8 mouse cellular contexts compared by ENCODE assay signal in the genomic region with DNA sequence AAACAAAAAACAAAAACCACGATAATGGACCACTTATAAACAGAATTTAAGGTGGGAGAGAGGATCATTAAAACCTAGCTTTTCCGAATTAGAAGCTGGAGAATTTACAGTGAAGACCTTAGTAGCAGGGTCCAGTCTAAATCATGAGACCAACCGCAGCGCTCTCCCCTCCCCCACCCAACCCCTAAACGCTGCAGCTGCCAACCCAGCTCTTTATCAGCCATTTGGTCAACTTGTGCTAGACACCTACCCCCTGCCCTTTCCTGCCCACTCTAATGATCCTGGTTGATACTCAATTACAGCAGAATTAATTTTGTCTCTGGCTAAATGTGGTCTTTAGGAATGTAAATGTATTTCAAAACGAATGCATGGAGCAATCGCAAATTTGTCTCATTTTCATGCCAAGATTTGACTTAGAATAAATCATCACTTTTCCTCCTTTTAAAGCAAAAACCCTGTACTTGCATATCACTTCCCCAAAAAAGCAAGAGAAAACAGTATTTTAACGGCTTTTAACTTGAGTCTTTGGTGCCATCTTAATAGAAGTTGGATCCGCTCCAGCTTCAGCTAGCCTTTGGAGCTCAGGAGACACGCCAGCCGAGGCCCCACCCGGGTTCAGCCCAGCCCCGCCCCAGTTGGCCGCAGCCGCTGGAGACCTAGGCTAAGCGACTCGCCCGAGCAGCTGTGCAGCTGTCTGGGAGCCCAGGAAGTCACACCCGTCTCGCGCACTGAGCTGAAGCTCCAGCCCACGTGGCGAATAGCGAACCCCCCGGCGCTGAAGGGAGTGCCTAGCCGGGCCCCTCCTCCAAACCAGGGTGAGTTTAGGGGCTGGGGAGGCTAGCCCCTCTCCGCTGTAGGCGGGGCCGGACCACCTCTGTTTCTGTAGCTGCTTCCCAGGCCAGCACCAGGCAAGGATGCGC. TPM values are rescaled to one million over a fixed set of nuclear protein-coding genes. Genes with fewer than 3 reads are reported as not detected.
DNase-seq lines count a peak whose midpoint lies in the region.

No protein-coding gene starts in this region.

- H3K27me3 ChIP-seq in hindbrain, embryonic 10.5 days (ENCODE audit: insufficient read depth, poor library complexity, severe bottlenecking): no peaks in the 10 kb centered on the region

- H3K4me1 ChIP-seq in hindbrain, embryonic 10.5 days (replicated peaks): peaks cover 36% of the 10 kb centered on the region

- H3K9me3 ChIP-seq in hindbrain, embryonic 10.5 days: no peaks in the 10 kb centered on the region

- 2% methylated on average over 31 of the region's 31 CpGs for WGBS in hindbrain, embryonic 10.5 days

- H3K4me3 ChIP-seq in hindbrain, embryonic 10.5 days: peak overlapping the region; percentile 73

- H3K36me3 ChIP-seq in hindbrain, embryonic 10.5 days: no peaks in the 10 kb centered on the region

- H3K27ac ChIP-seq in hindbrain, embryonic 10.5 days: peak overlapping the region; percentile 92

- peak; percentile 89 for DNase-seq in NIH3T3 (ENCODE audit: low read depth)
- DNase-seq in cerebellum, postnatal 10 days: peak; percentile 77 to 81
- DNase-seq in frontal cortex, adult 2 months (ENCODE audit: extremely low spot score in 1 of 2, low spot score in 1 of 2): peak; percentile 35 to 61
- peak; percentile 84 for DNase-seq in hindbrain, embryonic 10.5 days (ENCODE audit: low spot score)
- peak; percentile 52 to 54 for DNase-seq in layer of hippocampus, postnatal 14 days (ENCODE audit: low spot score in 2 of 2)
- DNase-seq in lung, postnatal 25 days (ENCODE audit: low spot score): peak; percentile 72
- peak; percentile 82 for DNase-seq in ovary, postnatal 36 days (ENCODE audit: low spot score)
- peak; percentile 50 to 60 for DNase-seq in thymus, postnatal 36 days

RNA-seq across cellular contexts. Expression of gene Vcan, which starts 3.3 kb away (rescaled TPM):
- 10.9 and 18.4 TPM in 2 replicates for polyA plus RNA-seq in frontal cortex, adult 2 months (2012; rRNA removed)
- 42.4 and 44.6 TPM in 2 replicates for polyA plus RNA-seq in hindbrain, embryonic 10.5 days (2016; fragmentation: Nextera tagmentation; extraction: Ambion mirVana)
- total RNA-seq in layer of hippocampus, postnatal 14 days (2021): 10 to 100 TPM; 34.6 to 39.0 TPM

Comparison
In these comparisons a context has a peak if more than half of its experiments do, and no peak if none do; other contexts are left out.
1. Peak in every context shown above with its lines: DNase-seq, H3K4me3 ChIP-seq and H3K27ac ChIP-seq.